Mouse (Mus musculus) adrenal gland, postnatal 36 days (tissue): ENCODE data around the gene Nhlh1. TPM values are rescaled to one million over a fixed set of nuclear protein-coding genes. Genes with fewer than 3 reads are reported as not detected.

ENCODE experiments used
- DNase-seq, 2 experiments: peaks; one replicate each; pipeline ENCODE4 v3.0.0; 2021; ENCODE audit warnings: mixed read lengths in 1 of 2
- total RNA-seq, 2 experiments: library from RNA; stranded (reverse); gene quantifications; 2 replicates each; pipeline ENCODE4 v1.2.3; 2021

Nhlh1 gene
- total RNA-seq, 2 experiments from 2014 or later: not detected

DNA sequence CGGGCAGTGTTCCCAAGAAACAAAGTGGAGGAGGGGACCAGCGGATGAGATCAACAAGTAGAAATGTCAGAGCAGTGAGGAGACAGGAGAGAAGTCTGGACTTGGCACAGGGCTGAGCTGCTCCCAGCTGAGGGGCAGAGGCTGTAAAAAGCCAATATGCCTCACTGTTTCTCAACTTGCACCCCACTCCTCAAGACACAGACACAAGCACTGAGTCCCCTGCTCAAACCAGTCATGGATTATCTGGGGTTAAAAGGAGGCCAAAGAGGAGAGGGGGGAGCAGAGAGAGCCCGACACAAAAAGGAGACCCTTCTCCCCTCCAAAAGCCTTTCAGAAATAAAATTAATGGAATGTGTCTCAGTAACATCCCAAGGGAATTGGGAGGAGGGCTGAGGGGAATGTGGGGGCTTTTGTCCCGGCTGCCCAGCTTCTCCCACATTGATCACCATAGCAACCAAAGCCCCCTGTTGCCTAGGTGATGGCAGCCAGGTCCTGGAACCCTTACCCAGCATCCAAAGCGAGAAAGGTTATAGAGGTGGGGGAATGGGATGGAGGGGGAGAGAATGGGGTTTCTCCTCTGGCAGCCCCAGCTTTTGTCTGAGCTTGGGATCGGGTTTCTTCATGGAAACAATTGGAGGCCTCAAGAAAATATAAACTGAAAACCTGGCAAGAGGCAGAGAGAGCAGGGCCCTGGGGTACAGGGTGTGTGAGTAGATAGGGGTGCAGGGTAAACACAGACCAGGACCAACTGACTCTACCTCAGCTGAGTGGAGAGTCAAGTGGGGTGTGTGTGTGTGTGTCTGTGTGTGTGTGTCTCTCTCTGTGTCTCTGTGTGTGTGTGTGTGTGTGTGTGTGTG lies 40.5 kb downstream of the Nhlh1 start:
- no peak for DNase-seq

DNA sequence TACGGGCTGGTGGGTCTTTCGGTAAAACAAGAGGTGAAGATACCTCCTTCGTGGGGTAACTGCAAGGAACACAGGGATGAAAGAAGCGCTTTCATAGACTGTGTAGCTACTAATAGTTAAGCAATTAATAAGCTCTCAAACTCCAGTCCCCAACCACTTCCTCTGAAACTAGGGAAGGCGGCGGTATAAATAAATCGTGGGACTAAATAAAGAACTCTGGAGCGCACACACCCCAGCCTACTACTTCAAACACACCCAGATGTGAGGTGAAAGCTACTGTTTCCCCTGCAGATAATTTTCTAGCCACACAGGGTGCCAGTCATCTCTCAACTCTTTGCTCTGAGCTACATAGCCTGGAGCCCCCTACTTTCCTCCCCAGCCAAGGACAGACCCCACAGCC lies 41.3 kb downstream of the Nhlh1 start:
- DNase-seq: no peak

GRCm38 (mm10) chr1:172015312-172015939 lies 41.9 kb downstream of the Nhlh1 start:
- no peak for DNase-seq

- DNase-seq: no peak
These were observed 42.6 kb downstream of the Nhlh1 start for GRCm38 (mm10) chr1:172014771-172015170.

DNA sequence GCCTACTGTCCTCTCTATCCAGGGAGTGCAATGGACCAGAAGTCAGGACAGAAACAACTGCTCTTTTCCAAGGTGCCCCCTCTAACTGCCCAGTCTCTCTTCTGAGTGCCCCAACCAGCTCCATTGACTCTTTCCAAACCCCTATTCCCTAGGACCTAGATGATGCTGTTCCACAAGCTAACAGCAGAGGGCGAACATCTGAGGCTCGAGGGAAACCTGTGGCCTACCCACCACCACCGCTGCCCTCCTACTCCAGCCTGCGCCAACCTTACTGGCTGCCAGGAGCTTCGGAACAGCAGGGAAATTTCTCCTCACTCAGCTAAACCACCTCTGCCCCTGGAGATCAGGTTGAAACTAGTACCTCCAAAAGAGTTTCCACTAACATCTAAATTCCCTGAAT lies 45.3 kb downstream of the Nhlh1 start:
- DNase-seq: peak; percentile 68 to 69

- no peak for DNase-seq
These were observed 47.1 kb downstream of the Nhlh1 start for GRCm38 (mm10) chr1:172010042-172010824.

GRCm38 (mm10) chr1:172009406-172009805 lies 48.0 kb downstream of the Nhlh1 start:
- DNase-seq: no peak

- no peak for DNase-seq
These were observed 49.0 kb downstream of the Nhlh1 start for GRCm38 (mm10) chr1:172008351-172008750.

GRCm38 (mm10) chr1:172007761-172008160 lies 49.6 kb downstream of the Nhlh1 start:
- no peak for DNase-seq

Other genes starting within 250 kb of the Nhlh1 start
- gene Cd84, start 217.9 kb downstream of the Nhlh1 start, total RNA-seq: 1 to 10 TPM; 2.2 to 4.5 TPM
- gene Gm10521, start 161.9 kb downstream of the Nhlh1 start, total RNA-seq: under 1 TPM; 0.10 to 0.26 TPM
- under 1 TPM in 1 of 2 experiments, not detected in 1; 0.20 TPM for gene Slamf6, start 140.1 kb downstream of the Nhlh1 start, total RNA-seq
- gene Vangl2, start 29.1 kb downstream of the Nhlh1 start, total RNA-seq: 1 to 10 TPM; 2.5 to 5.7 TPM
- 100 to 1,000 TPM; 178 to 197 TPM for gene Copa, start 25.0 kb upstream of the Nhlh1 start, total RNA-seq
- 100 to 1,000 TPM in 1 of 2 experiments, 10 to 100 TPM in 1; 94.4 to 101 TPM for gene Ncstn, start 25.2 kb upstream of the Nhlh1 start, total RNA-seq
- 100 to 1,000 TPM; 112 to 147 TPM for gene Pex19, start 69.2 kb upstream of the Nhlh1 start, total RNA-seq
- 100 to 1,000 TPM; 108 to 143 TPM for gene Dcaf8, start 90.5 kb upstream of the Nhlh1 start, total RNA-seq
- gene Pea15a, start 149.2 kb upstream of the Nhlh1 start, total RNA-seq: 10 to 100 TPM; 53.9 to 62.1 TPM
- under 1 TPM in 1 of 2 experiments, not detected in 1; 0.46 TPM for gene Casq1, start 162.3 kb upstream of the Nhlh1 start, total RNA-seq
- 1 to 10 TPM in 1 of 2 experiments, under 1 TPM in 1; 0.53 to 1.4 TPM for gene Atp1a4, start 200.8 kb upstream of the Nhlh1 start, total RNA-seq
- gene Igsf8, start 204.1 kb upstream of the Nhlh1 start, total RNA-seq: 10 to 100 TPM; 24.9 to 39.2 TPM
- gene Atp1a2, start 240.5 kb upstream of the Nhlh1 start, total RNA-seq: 100 to 1,000 TPM; 134 to 155 TPM